Mouse (Mus musculus) liver, embryonic 13.5 days (tissue): Measurements from ENCODE around the gene Mia3. TPM values are rescaled to one million over a fixed set of nuclear protein-coding genes. Genes with fewer than 3 reads are reported as not detected.

Experiments
- ATAC-seq: fragments of 200-750 bp; cut with Nextera tagmentation; 2 replicates; pipeline ENCODE4 v1.8.0; 2017; ENCODE audit warnings: low read depth, mild to moderate bottlenecking, moderate number of reproducible peaks, moderate library complexity
- DNase-seq: peaks from one replicate; pipeline ENCODE4 v3.0.0; 2022
- H3K27ac ChIP-seq: fragments of 300-500 bp; sonication (generic); 2 replicates; pipeline ENCODE4 v1.5.1; 2015; ENCODE audit warnings: moderate library complexity, mild to moderate bottlenecking, inconsistent platforms
- H3K27me3 ChIP-seq: fragments of 300-500 bp; sonication (generic); 2 replicates; pipeline ENCODE4 v1.6.1; 2015; ENCODE audit warnings: mild to moderate bottlenecking, inconsistent platforms
- H3K36me3 ChIP-seq: fragments of 300-500 bp; sonication (generic); 2 replicates; pipeline ENCODE4 v1.6.1; 2015; ENCODE audit warnings: mild to moderate bottlenecking, inconsistent platforms
- H3K4me1 ChIP-seq: fragments of 300-500 bp; sonication (generic); replicated peaks from 2 replicates; pipeline ENCODE4 v1.6.1; 2015; ENCODE audit warnings: inconsistent platforms
- H3K4me2 ChIP-seq: fragments of 300-500 bp; sonication (generic); 2 replicates; pipeline ENCODE4 v1.6.1; 2015; ENCODE audit warnings: inconsistent platforms, mild to moderate bottlenecking, moderate library complexity
- H3K4me3 ChIP-seq: fragments of 300-500 bp; sonication (generic); replicated peaks from 2 replicates; pipeline ENCODE4 v1.5.1; 2015; ENCODE audit warnings: mild to moderate bottlenecking, inconsistent platforms
- H3K9ac ChIP-seq: fragments of 300-500 bp; sonication (generic); 2 replicates; pipeline ENCODE4 v1.6.1; 2015; ENCODE audit warnings: mild to moderate bottlenecking, inconsistent platforms
- H3K9me3 ChIP-seq: fragments of 300-500 bp; sonication (generic); replicated peaks from 2 replicates; pipeline ENCODE4 v1.6.1; 2016; ENCODE audit warnings: inconsistent platforms
- WGBS: fragments of 180-500 bp; shearing (Covaris S2); methylation state at CpG from one replicate; pipeline ENCODE4 v1.1.7; 2015; ENCODE audit not compliant: insufficient replicate concordance; 5-methylcytosine and 5-hydroxymethylcytosine counted together
- polyA plus RNA-seq: library from polyadenylated mRNA; unstranded; fragments of >200 nt; fragmentation: Nextera tagmentation; extraction: Ambion mirVana; gene quantifications from 2 replicates; pipeline ENCODE4 v1.2.1, GENCODE M21; 2015

Gene Mia3
- polyA plus RNA-seq, 1 experiment from 2014 or later = 29.8 TPM

DNA sequence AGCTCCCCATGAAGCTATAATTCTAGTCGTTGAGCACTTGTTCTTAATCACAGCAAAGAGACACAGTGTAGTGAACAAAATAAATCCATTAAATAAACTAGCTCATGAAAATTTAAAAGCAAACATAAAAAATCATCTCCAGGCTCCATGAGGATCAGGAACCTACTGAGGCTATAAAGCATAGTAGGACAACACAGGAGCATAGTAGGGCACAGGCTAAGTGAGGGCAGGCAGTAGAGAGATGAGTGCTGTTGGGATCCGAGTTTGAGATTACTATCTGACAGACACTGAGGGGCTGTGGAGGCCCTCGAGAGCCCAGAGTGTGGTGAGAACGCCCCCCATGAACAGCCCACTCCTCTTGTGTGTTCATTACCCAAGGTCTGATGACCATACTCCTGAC, 7.7 kb upstream of the Mia3 start:
- H3K4me2 ChIP-seq = no peak overlapping the region
- 0 out of 2 replicates have a peak, but pooled peaks cover 5% of the 10 kb centered on the region for H3K9me3 ChIP-seq
- H3K4me1 ChIP-seq = peaks cover 11% of the 10 kb centered on the region
- no peak for ATAC-seq
- DNase-seq = no peak
- WGBS = 51% methylated on average over 4 of the region's 4 CpGs
- no peak overlapping the region for H3K9ac ChIP-seq
- H3K36me3 ChIP-seq = no peaks in the 10 kb centered on the region
- peaks cover 4% of the 10 kb centered on the region; the same call in 1 of the 2 replicates for H3K27me3 ChIP-seq
- no peak overlapping the region for H3K27ac ChIP-seq
- H3K4me3 ChIP-seq = no peak overlapping the region

DNA sequence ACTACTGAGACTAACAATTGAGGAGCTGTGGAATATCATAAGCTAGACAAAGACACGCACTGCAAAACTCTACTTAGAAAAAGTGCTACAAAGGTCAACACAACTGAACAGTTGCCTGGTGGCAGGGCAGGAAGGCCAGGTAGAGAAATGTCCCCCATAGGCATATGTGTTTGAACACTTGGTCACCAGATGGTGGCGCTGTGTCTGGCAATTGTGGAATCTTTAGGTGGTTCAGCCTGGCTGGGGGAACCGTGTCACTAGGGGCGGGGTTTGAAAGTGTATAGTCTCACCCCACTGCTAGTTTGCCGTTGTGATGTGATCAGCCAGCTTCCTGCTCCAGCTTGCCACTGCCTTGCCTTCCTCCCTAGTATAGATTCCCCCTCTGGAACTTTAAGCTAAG, 5.4 kb upstream of the Mia3 start:
- H3K27ac ChIP-seq = no peak overlapping the region
- no peaks in the 10 kb centered on the region for H3K36me3 ChIP-seq
- no peak overlapping the region for H3K4me3 ChIP-seq
- H3K9me3 ChIP-seq = 0 out of 2 replicates have a peak, but pooled peaks cover 5% of the 10 kb centered on the region
- H3K27me3 ChIP-seq = peaks cover 16% of the 10 kb centered on the region
- no peak overlapping the region for H3K9ac ChIP-seq
- H3K4me2 ChIP-seq = no peak overlapping the region
- peaks cover 17% of the 10 kb centered on the region for H3K4me1 ChIP-seq
- ATAC-seq (no peak), DNase-seq (no peak)
- WGBS = 60% methylated on average over 5 of the region's 5 CpGs

DNA sequence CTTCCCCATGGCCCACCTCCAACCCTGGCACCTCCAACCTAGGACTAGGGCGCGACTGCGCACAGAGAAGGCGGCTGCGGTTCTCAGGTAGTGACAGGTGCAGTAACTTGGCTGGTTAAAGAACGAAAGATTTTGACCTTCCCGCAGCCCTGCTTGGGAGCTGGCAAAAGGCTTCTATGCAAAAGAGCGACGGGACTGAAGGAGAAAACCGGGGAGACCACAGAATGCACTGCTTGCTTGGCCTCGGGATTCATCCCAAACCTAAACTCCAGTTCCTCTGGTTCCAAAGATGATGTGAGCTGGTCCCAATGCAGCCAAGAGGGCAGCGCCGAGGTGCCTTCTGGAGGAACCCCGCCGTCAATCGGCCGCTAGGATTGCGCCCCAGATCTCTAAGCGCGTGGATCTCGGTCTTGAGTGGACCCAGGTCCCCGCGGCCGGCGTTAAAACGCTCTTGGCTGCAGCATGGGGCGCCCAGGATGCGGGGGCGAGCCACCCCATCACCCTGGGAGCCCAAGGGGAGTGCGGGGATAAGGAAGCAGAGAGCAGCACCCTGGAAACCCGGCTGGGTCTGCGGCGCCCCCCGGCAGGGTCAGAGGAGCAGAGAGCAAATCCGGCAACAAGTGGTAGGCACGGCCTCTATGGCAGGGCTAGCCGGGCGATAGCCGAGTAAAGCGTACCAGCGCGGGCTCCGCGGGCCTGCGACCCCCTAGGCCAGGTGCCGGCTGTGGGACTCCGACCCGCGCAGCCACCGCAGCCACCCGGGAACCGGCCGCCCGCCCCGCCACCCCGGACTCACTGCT, 552 bp downstream of the Mia3 start:
- H3K27ac ChIP-seq = no peak overlapping the region
- peak overlapping the region; percentile 83 for H3K9ac ChIP-seq
- ATAC-seq (peak; percentile 58), DNase-seq (no peak)
- peak overlapping the region; percentile 80 for H3K4me2 ChIP-seq
- peak overlapping the region; percentile 73 for H3K4me3 ChIP-seq
- H3K4me1 ChIP-seq = peaks cover 25% of the 10 kb centered on the region
- WGBS = 4% methylated on average over 56 of the region's 56 CpGs
- H3K9me3 ChIP-seq = no peaks in the 10 kb centered on the region
- H3K36me3 ChIP-seq = peaks cover 12% of the 10 kb centered on the region
- peaks cover 27% of the 10 kb centered on the region for H3K27me3 ChIP-seq

DNA sequence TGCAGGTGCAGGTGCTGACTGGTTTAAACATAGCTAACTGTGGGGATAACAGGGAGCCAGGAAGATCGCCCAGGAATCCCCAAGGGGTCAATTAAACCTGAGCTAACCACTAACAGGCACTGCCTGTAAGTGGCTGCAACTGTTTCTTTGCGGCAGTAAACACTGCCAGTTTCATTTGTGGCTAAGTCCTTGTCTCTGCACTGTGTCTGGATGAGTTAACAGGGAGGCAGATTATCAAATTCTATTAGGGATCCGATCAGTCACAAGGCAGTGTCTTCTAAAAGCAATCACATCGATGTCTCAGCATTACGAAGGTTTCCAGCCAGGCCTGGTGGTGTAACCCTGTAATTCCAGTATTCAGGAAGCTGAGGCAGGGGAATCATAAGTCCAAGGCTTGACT, 3.0 kb downstream of the Mia3 start:
- Histone ChIP-seq H3K9me3 (no peaks in the 10 kb centered on the region), H3K27me3 (peaks cover 17% of the 10 kb centered on the region), H3K27ac (no peak overlapping the region), H3K4me1 (peaks cover 35% of the 10 kb centered on the region), H3K4me3 (no peak overlapping the region), H3K9ac (no peak overlapping the region), H3K36me3 (peaks cover 15% of the 10 kb centered on the region), H3K4me2 (no peak overlapping the region)
- no peak for ATAC-seq
- no peak for DNase-seq
- 82% methylated on average over 5 of the region's 5 CpGs for WGBS

DNA sequence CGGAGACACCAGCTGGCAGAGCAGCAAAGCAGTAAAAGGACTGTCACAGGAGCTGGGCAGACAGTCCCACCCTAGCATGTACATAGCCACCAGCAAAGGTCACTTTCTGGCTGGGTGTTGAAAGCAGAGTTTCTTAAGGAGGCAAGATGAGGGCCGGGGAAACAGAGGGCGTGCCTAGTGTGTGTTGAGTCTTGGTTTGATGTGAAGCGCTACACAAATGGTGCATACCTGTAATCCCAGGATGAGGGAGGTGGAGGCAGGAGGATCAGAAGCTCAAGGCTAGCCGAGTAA, 5.8 kb downstream of the Mia3 start:
- Histone ChIP-seq H3K27ac (no peak overlapping the region), H3K9me3 (no peaks in the 10 kb centered on the region), H3K4me3 (no peak overlapping the region), H3K4me1 (peaks cover 22% of the 10 kb centered on the region), H3K4me2 (no peak overlapping the region), H3K9ac (no peak overlapping the region; the same call in 1 of the 2 replicates), H3K36me3 (peaks cover 37% of the 10 kb centered on the region), H3K27me3 (peaks cover 9% of the 10 kb centered on the region)
- 71% methylated on average over 5 of the region's 5 CpGs for WGBS
- DNase-seq (no peak), ATAC-seq (no peak)

DNA sequence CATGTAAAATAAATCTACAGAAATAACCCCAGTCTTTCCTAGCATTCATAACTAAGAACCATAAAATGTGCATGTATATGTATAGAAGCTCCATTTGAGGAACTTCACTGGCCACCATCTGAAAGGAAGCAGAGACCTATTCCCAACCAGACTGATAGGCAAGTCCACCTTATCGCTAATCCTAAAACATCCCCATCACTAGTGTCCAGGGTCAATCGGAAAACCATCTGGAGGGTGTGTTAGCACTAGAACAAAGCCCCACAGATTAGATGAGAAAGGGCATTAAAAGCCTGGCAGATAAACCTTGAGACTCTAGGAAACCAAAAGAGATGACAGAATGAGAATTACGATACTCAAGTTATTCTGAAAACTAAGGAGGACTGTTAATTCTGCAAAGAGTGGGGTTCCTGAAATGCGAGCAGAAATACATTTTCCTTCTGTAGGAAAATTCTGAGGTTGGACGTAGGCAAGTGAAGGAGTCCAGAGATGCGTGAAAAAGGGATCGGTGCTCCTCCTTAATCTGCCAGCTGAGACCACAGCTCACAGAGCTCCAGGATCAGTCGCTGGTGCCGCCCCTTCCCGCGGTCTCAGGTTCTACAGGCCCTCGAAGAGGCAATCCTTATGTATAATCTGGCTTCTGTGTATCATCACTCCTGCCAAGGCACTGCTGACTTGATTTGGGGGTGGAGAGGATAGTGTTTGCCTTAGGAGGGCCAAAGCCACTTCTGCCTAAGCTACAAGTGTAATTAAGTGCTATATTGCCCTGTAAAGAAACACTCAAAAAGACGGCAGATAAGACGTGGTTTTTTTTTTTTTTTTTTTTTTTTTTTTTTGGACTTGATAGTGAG, 6.4 kb downstream of the Mia3 start:
- DNase-seq (no peak), ATAC-seq (no peak)
- Histone ChIP-seq H3K9me3 (no peaks in the 10 kb centered on the region), H3K27me3 (peaks cover 5% of the 10 kb centered on the region; the same call in 1 of the 2 replicates), H3K4me3 (no peak overlapping the region), H3K27ac (no peak overlapping the region), H3K36me3 (peaks cover 43% of the 10 kb centered on the region), H3K9ac (no peak overlapping the region), H3K4me2 (no peak overlapping the region), H3K4me1 (peaks cover 18% of the 10 kb centered on the region)
- 64% methylated on average over 14 of the region's 14 CpGs for WGBS

DNA sequence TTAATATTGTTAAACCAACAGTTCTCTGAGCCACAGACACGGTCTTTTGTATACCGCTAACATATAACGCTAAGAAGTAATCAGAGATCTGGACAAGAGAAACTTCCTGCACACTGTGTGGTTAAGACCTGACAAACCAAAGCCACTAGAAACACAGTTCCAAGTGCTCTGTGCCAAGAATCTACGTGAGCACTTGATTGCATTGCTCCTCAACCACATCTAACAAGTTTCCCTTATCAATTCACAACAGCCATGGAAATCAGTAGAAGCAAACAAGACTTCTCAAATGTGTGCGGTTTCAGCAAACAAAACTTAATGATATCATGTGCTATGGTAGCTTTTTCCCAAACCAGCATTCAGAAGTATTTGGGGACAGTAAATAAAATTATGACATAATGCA, 7.1 kb downstream of the Mia3 start:
- H3K27me3 ChIP-seq = no peaks in the 10 kb centered on the region
- H3K27ac ChIP-seq = no peak overlapping the region
- no peak overlapping the region for H3K9ac ChIP-seq
- ATAC-seq (peak; percentile 55; the same call in 1 of the 2 replicates), DNase-seq (no peak)
- peaks cover 12% of the 10 kb centered on the region for H3K4me1 ChIP-seq
- H3K4me2 ChIP-seq = no peak overlapping the region
- H3K9me3 ChIP-seq = no peaks in the 10 kb centered on the region
- WGBS = 28% methylated on average over 5 of the region's 5 CpGs
- H3K36me3 ChIP-seq = peaks cover 48% of the 10 kb centered on the region
- no peak overlapping the region for H3K4me3 ChIP-seq

DNA sequence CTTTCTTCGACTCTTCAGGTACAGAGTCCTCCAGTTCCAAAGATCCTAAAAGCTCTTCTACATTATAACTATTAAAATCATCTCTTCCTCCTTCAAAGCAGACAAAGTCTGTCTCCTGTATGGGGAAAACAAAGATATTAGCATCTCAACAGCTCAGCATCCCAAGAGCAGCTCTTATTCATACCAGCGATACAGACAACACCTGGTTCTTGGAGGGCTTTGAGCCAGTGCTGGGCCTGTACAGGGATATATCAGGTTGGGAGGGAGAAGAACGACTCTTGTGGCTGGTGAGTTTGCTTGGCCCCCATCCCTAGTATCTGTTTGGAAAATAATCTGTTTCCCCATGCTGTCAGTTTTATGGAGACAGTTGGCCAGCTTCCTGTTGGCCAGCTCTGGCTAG, 10.5 kb downstream of the Mia3 start:
- WGBS = 74% methylated on average over 3 of the region's 3 CpGs
- peaks cover 47% of the 10 kb centered on the region for H3K36me3 ChIP-seq
- ATAC-seq = no peak

DNA sequence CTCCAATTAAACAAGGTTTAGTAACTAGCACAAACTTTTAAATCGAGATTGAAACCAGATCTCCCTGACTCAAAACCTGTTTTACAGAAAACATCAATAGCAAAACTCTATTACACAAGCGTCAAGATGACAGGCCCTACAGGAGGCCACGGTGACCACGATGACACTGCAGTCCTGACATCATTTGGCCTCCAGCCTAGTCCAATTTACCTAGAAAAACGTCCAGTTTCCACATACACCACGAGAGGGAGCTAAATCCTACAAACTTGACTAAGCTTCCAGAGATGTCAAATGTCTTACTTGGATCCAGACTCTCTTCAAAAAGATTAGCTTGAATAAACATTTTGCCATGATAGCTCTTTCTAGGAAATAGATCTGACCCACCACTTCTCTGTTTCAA, 19.5 kb downstream of the Mia3 start:
- H3K27ac ChIP-seq = no peak overlapping the region
- H3K9me3 ChIP-seq = no peaks in the 10 kb centered on the region
- WGBS = 12% methylated on average over 6 of the region's 6 CpGs
- peak; percentile 48 for DNase-seq
- H3K9ac ChIP-seq = no peak overlapping the region
- H3K4me2 ChIP-seq = no peak overlapping the region
- ATAC-seq = no peak
- H3K36me3 ChIP-seq = peaks cover 24% of the 10 kb centered on the region
- no peak overlapping the region for H3K4me3 ChIP-seq
- no peaks in the 10 kb centered on the region for H3K27me3 ChIP-seq
- H3K4me1 ChIP-seq = peaks cover 11% of the 10 kb centered on the region

More for the DNA sequence above, 10.5 kb downstream of the Mia3 start:
- Histone ChIP-seq H3K27ac (no peak overlapping the region), H3K4me1 (peaks cover 10% of the 10 kb centered on the region), H3K4me2 (no peak overlapping the region), H3K4me3 (no peak overlapping the region), H3K27me3 (no peaks in the 10 kb centered on the region), H3K9ac (no peak overlapping the region), H3K9me3 (no peaks in the 10 kb centered on the region)
- no peak for DNase-seq

DNA sequence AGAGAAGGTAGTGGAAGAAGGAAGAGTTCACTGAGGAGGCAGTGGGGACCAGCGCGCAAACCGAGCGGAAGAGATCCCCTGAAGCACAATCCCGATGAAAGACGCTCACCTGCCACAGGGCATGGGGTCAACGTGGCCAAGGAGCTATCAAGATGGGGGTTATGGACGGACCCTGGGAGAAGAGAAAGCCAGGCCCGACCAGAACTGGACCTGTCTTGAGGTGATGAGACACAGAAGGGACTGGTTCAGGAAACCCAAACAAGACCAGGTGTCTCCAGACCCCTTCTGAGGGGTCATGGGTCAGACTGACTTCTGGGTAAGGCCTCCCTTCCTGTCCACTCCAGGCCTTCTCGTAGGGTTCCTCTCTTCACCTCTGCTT, 23.5 kb downstream of the Mia3 start:
- no peak for ATAC-seq
- no peak for DNase-seq
- no peaks in the 10 kb centered on the region for H3K9me3 ChIP-seq
- H3K27ac ChIP-seq = 0 out of 2 replicates have a peak overlapping the region, but pooled peaks have one; percentile 32
- H3K4me1 ChIP-seq = peaks cover 14% of the 10 kb centered on the region
- WGBS = 3% methylated on average over 10 of the region's 10 CpGs
- H3K27me3 ChIP-seq = no peaks in the 10 kb centered on the region
- H3K36me3 ChIP-seq = peaks cover 18% of the 10 kb centered on the region
- peak overlapping the region; percentile 90 for H3K4me2 ChIP-seq
- H3K4me3 ChIP-seq = peak overlapping the region; percentile 97
- H3K9ac ChIP-seq = peak overlapping the region; percentile 95

DNA sequence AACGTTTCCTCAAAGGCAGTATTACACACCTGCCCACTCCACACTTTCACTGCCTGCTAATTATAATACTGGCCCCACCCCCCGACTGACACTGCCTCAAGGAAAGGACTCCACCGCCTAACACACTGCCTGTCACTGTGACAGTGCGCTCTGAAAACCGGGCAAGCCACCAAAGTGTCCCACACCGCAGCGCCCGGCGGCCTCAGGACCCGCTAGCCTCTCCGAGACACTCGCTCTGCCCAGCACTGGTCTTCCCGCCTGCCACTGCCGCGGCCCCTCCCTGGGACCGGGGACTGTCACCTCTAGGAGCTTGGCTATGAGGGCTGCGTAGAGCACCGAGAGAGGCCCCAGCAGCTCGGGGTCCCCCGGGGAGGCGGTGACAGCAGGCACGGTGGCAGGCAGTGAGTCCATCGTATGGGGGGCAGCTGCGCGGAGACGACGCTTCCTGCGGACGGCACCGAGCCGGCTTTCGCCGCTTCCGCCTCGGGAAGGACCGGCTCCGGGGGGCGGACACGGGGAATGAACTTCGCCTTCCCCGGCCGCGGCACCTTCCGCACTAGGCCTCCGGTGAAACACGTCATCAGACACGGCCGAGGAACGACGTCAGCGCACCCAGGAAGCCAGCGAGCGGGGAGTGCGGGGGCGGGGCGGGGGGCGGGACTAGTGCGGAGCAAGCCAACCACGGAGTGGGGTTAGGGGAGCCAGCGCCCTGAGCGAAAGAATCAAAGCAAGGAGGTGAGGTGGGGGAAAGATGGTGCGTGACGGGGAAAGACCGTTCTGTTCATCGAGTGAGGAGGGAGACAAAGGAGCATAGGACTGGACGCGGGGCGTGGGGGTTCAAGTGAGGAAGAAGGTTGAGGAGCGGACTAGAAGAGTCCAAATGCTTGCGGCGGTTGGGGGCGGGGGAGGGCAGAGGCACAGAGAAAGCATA, 24.2 kb downstream of the Mia3 start:
- Histone ChIP-seq H3K4me3 (peak overlapping the region; percentile 97), H3K27me3 (no peaks in the 10 kb centered on the region), H3K9me3 (no peaks in the 10 kb centered on the region), H3K27ac (peak overlapping the region; percentile 96), H3K4me1 (peaks cover 14% of the 10 kb centered on the region), H3K9ac (peak overlapping the region; percentile 95), H3K36me3 (peaks cover 24% of the 10 kb centered on the region), H3K4me2 (peak overlapping the region; percentile 90)
- peak; percentile 94 for ATAC-seq
- DNase-seq = peak; percentile 83
- WGBS = under 1% methylated on average over 72 of the region's 72 CpGs
